Mouse (Mus musculus) liver, adult (tissue): Measurements from ENCODE around the gene Tes.

Experiments used
- GATA4 ChIP-seq: IDR thresholded peaks from 2 replicates; pipeline ENCODE4 v1.6.1; 2014; ENCODE audit warnings: mild to moderate bottlenecking, low read length; ENCODE audit not compliant: insufficient replicate concordance

Tes gene

GRCm38 (mm10) chr6:17066211-17066940 lies 1.4 kb downstream of the Tes start:
- TF ChIP-seq GATA4, result no peak

- no peak for TF ChIP-seq GATA4
Observed at GRCm38 (mm10) chr6:17071899-17072298, 7.0 kb downstream of the Tes start.

GRCm38 (mm10) chr6:17072338-17072737 lies 7.4 kb downstream of the Tes start:
- no peak for TF ChIP-seq GATA4

- no peak for TF ChIP-seq GATA4
Observed at GRCm38 (mm10) chr6:17072763-17073484, 8.0 kb downstream of the Tes start.

GRCm38 (mm10) chr6:17077270-17077669 lies 12.3 kb downstream of the Tes start:
- no peak for TF ChIP-seq GATA4

GRCm38 (mm10) chr6:17077720-17078119 lies 12.8 kb downstream of the Tes start:
- no peak for TF ChIP-seq GATA4

- TF ChIP-seq GATA4, result no peak
Observed at GRCm38 (mm10) chr6:17079304-17079703, 14.4 kb downstream of the Tes start.

GRCm38 (mm10) chr6:17079826-17080225 lies 14.9 kb downstream of the Tes start:
- TF ChIP-seq GATA4, result no peak

- TF ChIP-seq GATA4, result no peak
Observed at GRCm38 (mm10) chr6:17082238-17082637, 17.3 kb downstream of the Tes start.

GRCm38 (mm10) chr6:17082800-17083199 lies 17.9 kb downstream of the Tes start:
- TF ChIP-seq GATA4, result no peak

GRCm38 (mm10) chr6:17087485-17087884 lies 22.5 kb downstream of the Tes start:
- no peak for TF ChIP-seq GATA4

GRCm38 (mm10) chr6:17097301-17097700 lies 32.4 kb downstream of the Tes start:
- no peak for TF ChIP-seq GATA4

- no peak for TF ChIP-seq GATA4
Observed at GRCm38 (mm10) chr6:17098559-17098958, 33.6 kb downstream of the Tes start.

GRCm38 (mm10) chr6:17099477-17100130 lies 34.7 kb downstream of the Tes start:
- TF ChIP-seq GATA4, result no peak

- no peak for TF ChIP-seq GATA4
Observed at GRCm38 (mm10) chr6:17105714-17106113, 40.8 kb downstream of the Tes start.

- TF ChIP-seq GATA4, result no peak
Observed at GRCm38 (mm10) chr6:17106493-17106892, 41.5 kb downstream of the Tes start.

GRCm38 (mm10) chr6:17109204-17109603 lies 44.3 kb downstream of the Tes start:
- TF ChIP-seq GATA4, result no peak
